Mouse (Mus musculus) left cerebral cortex, postnatal 4 days (tissue): ENCODE data around the gene Skint1. TPM values are rescaled to one million over a fixed set of nuclear protein-coding genes. Genes with fewer than 3 reads are reported as not detected.
"Not testable (repeated sequence)": the region's sequence is repeated elsewhere in the genome, so short reads cannot be mapped to it uniquely, and the experiment has no call there.

Experiments used
- DNase-seq: peaks from one replicate; pipeline ENCODE4 v3.0.0-alpha.2; 2022
- intact Hi-C: fragments of 180-260 bp; cut with DNase I; formaldehyde crosslinking; loops from one replicate; pipeline ENCODE4 v1.15.1; 2025
- total RNA-seq, 2 experiments: library from RNA; stranded (reverse); gene quantifications; 2 replicates each; pipeline ENCODE4 v1.2.3; 2021

The Skint1 gene
- not detected for total RNA-seq

GRCm38 (mm10) chr4:112005969-112006368 lies at the start of gene Skint1:
Skint1 (plus strand) TSS chr4:112006269.
- intact Hi-C loops = no loop called here

DNA sequence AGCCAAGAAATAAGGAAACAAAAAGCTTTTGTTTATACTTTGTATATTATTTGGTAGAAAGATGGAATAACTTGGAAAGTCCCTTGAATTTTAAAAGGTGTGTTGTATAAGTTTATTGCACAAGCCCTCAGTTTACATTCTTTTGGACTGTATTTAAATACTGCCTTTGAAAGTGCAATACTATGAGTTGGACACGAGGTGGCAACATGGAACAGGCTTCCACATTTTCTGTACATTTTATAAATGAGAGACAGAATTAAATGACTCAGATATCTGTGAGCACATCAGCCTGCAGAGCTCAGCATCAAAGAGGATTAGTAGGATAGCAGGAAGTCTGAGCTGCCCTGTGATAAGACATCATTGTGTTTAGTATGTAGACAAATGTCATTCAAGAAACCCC lies 44.8 kb upstream of the Skint1 start:
- no peak for DNase-seq
- intact Hi-C loops = no loop called here

More at GRCm38 (mm10) chr4:112005969-112006368, at the start of gene Skint1:
- DNase-seq = no peak

DNA sequence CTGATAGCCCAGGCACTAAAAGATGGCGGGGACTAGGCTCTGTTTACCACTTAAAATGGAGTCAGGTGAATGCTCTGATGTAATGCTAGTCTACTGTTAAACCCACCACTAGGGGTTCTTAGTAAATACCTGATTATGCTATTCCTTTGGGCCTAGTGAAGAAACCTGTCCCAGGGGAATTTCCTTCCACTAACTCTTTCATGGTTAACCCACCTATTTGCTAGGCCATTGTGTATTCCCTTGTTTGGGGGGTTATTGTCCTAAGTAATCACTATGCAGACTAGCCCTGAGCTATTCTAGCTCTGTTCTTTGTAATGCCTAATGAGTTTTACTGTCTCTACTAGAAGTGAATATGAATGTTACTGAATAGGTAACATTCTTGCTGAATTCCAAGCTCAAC lies 42.8 kb upstream of the Skint1 start:
- DNase-seq, intact Hi-C loops: not testable (repeated sequence)

GRCm38 (mm10) chr4:111963669-111964068 lies 42.4 kb upstream of the Skint1 start:
- intact Hi-C loops = no loop called here
- DNase-seq = no peak

- DNase-seq = no peak
- intact Hi-C loops = loop anchor here (5.0 kb wide), 1 partner anchor 65 kb away; no protein-coding TSS in a partner anchor
Measured at GRCm38 (mm10) chr4:111972623-111973022, 33.4 kb upstream of the Skint1 start, which contains the start of gene Skint7. Skint7 (plus strand) TSS chr4:111972923.

DNA sequence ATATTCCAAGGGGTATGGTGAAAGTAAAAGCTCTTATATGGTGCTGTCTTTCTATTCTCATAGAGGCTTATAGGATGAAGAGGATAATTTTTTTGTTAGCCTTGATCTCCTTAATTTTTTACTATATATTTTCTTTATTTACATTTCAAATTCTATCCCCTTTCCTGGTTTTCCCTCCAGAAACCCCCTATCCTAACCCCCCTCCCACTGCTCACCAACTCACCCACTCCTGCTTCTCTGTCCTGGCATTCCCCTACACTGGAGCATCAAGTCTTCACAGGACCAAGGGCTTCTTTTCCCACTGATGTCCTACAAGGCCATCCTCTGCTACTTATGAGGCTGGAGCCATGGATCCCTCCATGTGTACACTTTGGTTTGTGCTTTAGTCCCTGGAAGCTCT lies 65.6 kb downstream of the Skint1 start, which contains the start of gene Skint4:
Gene Skint4 (plus strand): TSS at position 301 of the 400 bp plus-strand sequence.
- no peak for DNase-seq

More for the DNA sequence above, 65.6 kb downstream of the Skint1 start, which contains the start of gene Skint4:
- intact Hi-C loops = no loop called here

Other genes starting within 250 kb of the Skint1 start
- not detected for gene Slc5a9, start 103.4 kb upstream of the Skint1 start, total RNA-seq
- gene Skint8, start 86.9 kb upstream of the Skint1 start, total RNA-seq = under 1 TPM in 1 of 2 experiments, not detected in 1; 0.14 TPM
- gene Skint7, start 33.3 kb upstream of the Skint1 start, total RNA-seq = under 1 TPM in 1 of 2 experiments, not detected in 1; 0.42 TPM
- not detected for gene Skint4, start 65.7 kb downstream of the Skint1 start, total RNA-seq
- gene Skint3, start 226.0 kb downstream of the Skint1 start, total RNA-seq = not detected